Mouse (Mus musculus) stomach, embryonic 16.5 days (tissue): Measurements from ENCODE around the gene Slc30a10. TPM values are rescaled to one million over a fixed set of nuclear protein-coding genes. Genes with fewer than 3 reads are reported as not detected.

ENCODE experiments used
- ATAC-seq: fragments of 200-750 bp; cut with Nextera tagmentation; 2 replicates; pipeline ENCODE4 v1.8.0; 2017; ENCODE audit warnings: moderate number of reproducible peaks, moderate TSS enrichment; ENCODE audit not compliant: insufficient read depth, low FRiP score
- H3K27ac ChIP-seq: fragments of 300-500 bp; sonication (generic); 2 replicates; pipeline ENCODE4 v1.5.1; 2014; ENCODE audit warnings: low read length
- H3K27me3 ChIP-seq: fragments of 300-500 bp; sonication (generic); 2 replicates; pipeline ENCODE4 v1.6.1; 2014; ENCODE audit warnings: low read length, control low read depth, mixed read lengths; ENCODE audit not compliant: control insufficient read depth, insufficient read depth
- H3K36me3 ChIP-seq: fragments of 300-500 bp; sonication (generic); 2 replicates; pipeline ENCODE4 v1.6.1; 2014; ENCODE audit warnings: low read length; ENCODE audit not compliant: control insufficient read depth, insufficient read depth
- H3K4me1 ChIP-seq: fragments of 300-500 bp; sonication (generic); 2 replicates; pipeline ENCODE4 v1.6.1; 2014; ENCODE audit warnings: low read length, control low read depth, mixed read lengths; ENCODE audit not compliant: control insufficient read depth, insufficient read depth
- H3K4me2 ChIP-seq: fragments of 300-500 bp; sonication (generic); 2 replicates; pipeline ENCODE4 v1.6.1; 2014; ENCODE audit warnings: low read depth, low read length, mixed read lengths
- H3K4me3 ChIP-seq: fragments of 300-500 bp; sonication (generic); replicated peaks from 2 replicates; pipeline ENCODE4 v1.5.1; 2014; ENCODE audit warnings: mild to moderate bottlenecking, low read length
- H3K9ac ChIP-seq: fragments of 300-500 bp; sonication (generic); 2 replicates; pipeline ENCODE4 v1.6.1; 2014; ENCODE audit warnings: low read length
- H3K9me3 ChIP-seq: fragments of 300-500 bp; sonication (generic); replicated peaks from 2 replicates; pipeline ENCODE4 v1.6.1; 2016; ENCODE audit warnings: low read length, control low read depth; ENCODE audit not compliant: control insufficient read depth
- WGBS: fragments of 180-500 bp; shearing (Covaris S2); extraction: QIAGEN DNeasy Blood & Tissue Kit; methylation state at CpG from one replicate; pipeline ENCODE4 v1.1.7; 2014; 5-methylcytosine and 5-hydroxymethylcytosine counted together
- polyA plus RNA-seq: library from polyadenylated mRNA; unstranded; fragments of >200 nt; fragmentation: Nextera tagmentation; extraction: Ambion mirVana; gene quantifications from 2 replicates; pipeline ENCODE4 v1.2.1, GENCODE M21; 2015

Slc30a10 gene
- polyA plus RNA-seq, 1 experiment from 2014 or later, result 1.4 TPM

DNA sequence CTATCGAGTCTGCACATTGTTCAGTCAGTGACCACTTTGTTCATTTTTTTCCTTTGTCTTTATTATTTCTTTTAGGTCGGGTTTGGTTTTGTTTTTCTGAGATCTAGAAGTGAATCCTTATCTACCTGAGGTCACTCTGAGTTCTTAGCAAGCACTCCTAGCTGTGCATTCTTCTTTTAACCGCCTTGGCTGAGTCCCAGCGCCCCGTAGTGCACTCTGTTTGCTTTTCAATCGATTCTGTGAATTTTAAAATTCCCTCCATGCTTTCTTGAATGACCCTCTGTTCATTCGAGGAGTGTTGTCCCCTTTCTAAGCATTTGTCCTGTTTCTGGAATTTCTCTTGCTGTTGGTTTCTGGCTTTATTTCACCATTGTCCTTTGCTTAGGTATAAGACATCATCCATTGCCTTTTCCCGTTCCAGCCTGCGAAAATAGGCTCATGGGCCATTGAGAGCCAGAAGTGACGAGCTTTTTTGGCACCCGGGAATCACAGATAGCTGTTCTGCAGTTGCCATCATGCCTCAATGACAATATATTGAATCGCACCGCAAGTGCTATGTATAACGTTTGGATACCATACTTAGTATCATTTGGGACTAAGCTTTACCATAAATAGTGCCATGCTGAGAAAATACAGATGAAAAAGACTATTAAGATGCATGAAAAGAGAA is 42.3 kb downstream of the Slc30a10 start:
- Histone ChIP-seq H3K4me3 (no peak overlapping the region), H3K4me2 (no peak overlapping the region), H3K9me3 (no peaks in the 10 kb centered on the region), H3K36me3 (no peaks in the 10 kb centered on the region), H3K27ac (no peak overlapping the region), H3K27me3 (no peaks in the 10 kb centered on the region), H3K4me1 (no peaks in the 10 kb centered on the region), H3K9ac (no peak overlapping the region)
- no peak for ATAC-seq
- WGBS, result 63% methylated on average over 14 of the region's 14 CpGs

DNA sequence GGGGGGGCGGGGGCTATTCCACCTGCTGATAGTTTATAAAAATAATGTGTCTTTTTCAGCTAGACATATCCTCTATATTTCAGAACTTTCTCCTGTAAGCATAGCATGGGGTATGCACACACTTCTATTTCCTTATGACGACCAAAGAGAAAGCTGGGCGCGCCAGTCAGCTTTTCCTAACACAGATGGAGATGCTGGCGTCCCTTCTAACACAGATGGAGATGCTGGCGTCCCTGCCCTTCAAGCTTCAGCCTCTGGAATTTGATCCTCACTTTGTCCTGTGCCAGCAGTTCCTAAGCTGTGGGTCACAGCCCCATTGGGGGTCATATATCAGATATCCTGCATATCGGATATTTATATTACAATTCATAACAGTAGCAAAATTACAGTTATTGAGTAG is 46.0 kb downstream of the Slc30a10 start:
- Histone ChIP-seq H3K4me3 (no peak overlapping the region), H3K4me2 (no peak overlapping the region), H3K27ac (no peak overlapping the region), H3K4me1 (no peaks in the 10 kb centered on the region), H3K27me3 (no peaks in the 10 kb centered on the region), H3K36me3 (no peaks in the 10 kb centered on the region), H3K9me3 (no peaks in the 10 kb centered on the region), H3K9ac (no peak overlapping the region)
- WGBS, result 66% methylated on average over 7 of the region's 7 CpGs
- ATAC-seq, result no peak

GRCm38 (mm10) chr1:185501801-185502340 is 47.2 kb downstream of the Slc30a10 start:
- Histone ChIP-seq H3K27me3 (no peaks in the 10 kb centered on the region), H3K4me3 (no peak overlapping the region), H3K4me1 (no peaks in the 10 kb centered on the region), H3K36me3 (no peaks in the 10 kb centered on the region), H3K9me3 (no peaks in the 10 kb centered on the region), H3K4me2 (no peak overlapping the region), H3K9ac (no peak overlapping the region), H3K27ac (no peak overlapping the region)
- WGBS, result 36% methylated on average over 10 of the region's 10 CpGs
- no peak for ATAC-seq

DNA sequence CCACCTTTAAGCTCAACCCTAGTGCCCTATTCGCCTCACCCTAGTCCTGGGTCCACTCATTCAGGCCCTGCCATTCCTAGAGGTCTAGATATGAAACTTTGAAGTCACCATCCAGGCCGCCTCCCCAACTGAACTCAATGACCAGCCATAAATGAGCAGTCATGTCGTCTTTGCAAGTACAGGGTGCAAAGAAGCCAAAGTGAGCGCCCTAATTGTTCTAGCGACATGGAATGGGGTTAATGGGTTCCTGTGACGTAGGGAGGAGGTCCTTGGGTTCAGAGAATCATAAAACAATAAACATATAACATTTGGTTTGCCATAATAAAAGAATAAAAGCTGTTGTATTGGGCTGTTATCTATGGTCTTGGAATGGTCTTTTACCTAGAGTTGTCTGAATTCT is 47.9 kb downstream of the Slc30a10 start:
- ATAC-seq, result no peak
- H3K27ac ChIP-seq, result no peak overlapping the region
- no peaks in the 10 kb centered on the region for H3K36me3 ChIP-seq
- no peak overlapping the region for H3K4me3 ChIP-seq
- H3K4me2 ChIP-seq, result no peak overlapping the region
- H3K4me1 ChIP-seq, result no peaks in the 10 kb centered on the region
- no peak overlapping the region for H3K9ac ChIP-seq
- H3K9me3 ChIP-seq, result no peaks in the 10 kb centered on the region
- 58% methylated on average over 6 of the region's 6 CpGs for WGBS
- H3K27me3 ChIP-seq, result no peaks in the 10 kb centered on the region

DNA sequence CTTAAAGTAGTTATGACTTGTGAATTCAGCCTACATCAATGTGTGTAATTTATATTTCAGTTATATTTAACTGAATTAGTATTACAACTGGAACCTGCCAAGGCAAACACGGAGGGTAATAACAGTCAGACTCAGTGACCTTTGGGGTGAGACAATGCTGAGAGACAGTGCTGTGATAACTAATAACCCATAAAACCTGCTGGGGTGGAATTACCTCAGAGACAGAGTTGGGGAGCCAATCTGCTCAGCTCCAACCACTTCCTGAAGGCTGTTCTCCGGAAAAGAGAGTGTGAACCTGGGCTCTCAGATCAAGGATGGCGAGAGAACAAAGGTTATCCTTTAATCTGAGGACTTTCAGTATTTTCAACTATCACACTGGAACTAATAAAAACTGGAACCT is 54.4 kb downstream of the Slc30a10 start:
- H3K4me2 ChIP-seq, result no peak overlapping the region
- H3K4me1 ChIP-seq, result no peaks in the 10 kb centered on the region
- no peaks in the 10 kb centered on the region for H3K27me3 ChIP-seq
- no peak overlapping the region for H3K27ac ChIP-seq
- ATAC-seq, result no peak
- WGBS, result 63% methylated on average over 3 of the region's 3 CpGs
- H3K9me3 ChIP-seq, result no peaks in the 10 kb centered on the region
- no peaks in the 10 kb centered on the region for H3K36me3 ChIP-seq
- H3K4me3 ChIP-seq, result no peak overlapping the region
- no peak overlapping the region for H3K9ac ChIP-seq

DNA sequence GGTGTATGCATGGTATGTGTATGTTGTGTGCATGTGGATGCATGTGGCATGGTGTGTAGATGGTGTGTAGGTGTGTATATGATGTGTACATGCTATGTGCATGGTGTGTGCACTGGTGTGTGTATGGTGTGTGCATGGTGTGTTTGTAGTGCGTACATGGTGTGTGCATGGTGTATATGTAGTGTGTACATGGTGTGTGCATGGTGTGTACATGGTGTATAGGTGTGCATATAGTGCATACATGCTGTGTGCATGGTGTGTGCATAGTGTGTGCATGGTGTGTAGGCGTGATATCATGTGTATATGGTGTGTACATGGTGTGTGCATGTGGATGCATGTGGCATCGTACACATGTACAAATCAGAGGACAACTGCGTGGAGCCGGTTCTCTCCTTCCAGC is 56.7 kb downstream of the Slc30a10 start:
- no peaks in the 10 kb centered on the region for H3K27me3 ChIP-seq
- no peaks in the 10 kb centered on the region for H3K9me3 ChIP-seq
- no peak overlapping the region for H3K4me2 ChIP-seq
- H3K27ac ChIP-seq, result no peak overlapping the region
- no peaks in the 10 kb centered on the region for H3K4me1 ChIP-seq
- WGBS, result 93% methylated on average over 5 of the region's 5 CpGs
- H3K36me3 ChIP-seq, result no peaks in the 10 kb centered on the region
- no peak; the same call in 1 of the 2 replicates for ATAC-seq
- no peak overlapping the region for H3K4me3 ChIP-seq
- no peak overlapping the region for H3K9ac ChIP-seq

DNA sequence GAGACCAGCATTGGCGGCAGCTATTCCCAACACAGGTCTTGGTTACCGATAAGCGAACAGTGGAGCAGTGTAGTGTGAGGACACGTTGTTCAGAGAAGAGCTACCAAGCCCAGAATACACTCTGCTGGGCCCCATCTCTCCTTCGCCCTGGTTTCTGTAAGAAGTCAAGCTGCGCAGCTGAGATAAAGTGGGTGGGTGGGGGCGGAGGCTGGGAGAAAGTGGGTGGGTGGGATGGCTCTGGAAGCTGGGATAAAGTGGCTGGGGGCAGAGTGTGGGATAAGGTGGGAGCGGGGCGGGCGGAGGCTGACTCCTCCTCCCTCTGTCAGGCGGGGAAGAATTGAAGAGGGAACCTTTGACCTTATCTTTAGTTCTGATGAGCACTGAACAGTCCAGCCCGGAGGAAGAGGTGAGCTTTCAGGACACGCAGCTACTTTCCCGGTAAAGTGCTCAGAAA is 60.9 kb downstream of the Slc30a10 start:
- Histone ChIP-seq H3K9ac (no peak overlapping the region), H3K27me3 (no peaks in the 10 kb centered on the region), H3K27ac (no peak overlapping the region), H3K4me1 (no peaks in the 10 kb centered on the region), H3K36me3 (no peaks in the 10 kb centered on the region), H3K4me3 (no peak overlapping the region), H3K9me3 (no peaks in the 10 kb centered on the region), H3K4me2 (no peak overlapping the region)
- ATAC-seq, result peak; percentile 72
- 55% methylated on average over 14 of the region's 14 CpGs for WGBS

- Histone ChIP-seq H3K27ac (no peak overlapping the region), H3K27me3 (no peaks in the 10 kb centered on the region), H3K9me3 (no peaks in the 10 kb centered on the region), H3K4me3 (no peak overlapping the region), H3K36me3 (no peaks in the 10 kb centered on the region), H3K4me1 (no peaks in the 10 kb centered on the region), H3K9ac (no peak overlapping the region), H3K4me2 (no peak overlapping the region)
- no peak for ATAC-seq
- WGBS, result 68% methylated on average over 10 of the region's 10 CpGs
Observed at GRCm38 (mm10) chr1:185516041-185516440, 61.4 kb downstream of the Slc30a10 start.

DNA sequence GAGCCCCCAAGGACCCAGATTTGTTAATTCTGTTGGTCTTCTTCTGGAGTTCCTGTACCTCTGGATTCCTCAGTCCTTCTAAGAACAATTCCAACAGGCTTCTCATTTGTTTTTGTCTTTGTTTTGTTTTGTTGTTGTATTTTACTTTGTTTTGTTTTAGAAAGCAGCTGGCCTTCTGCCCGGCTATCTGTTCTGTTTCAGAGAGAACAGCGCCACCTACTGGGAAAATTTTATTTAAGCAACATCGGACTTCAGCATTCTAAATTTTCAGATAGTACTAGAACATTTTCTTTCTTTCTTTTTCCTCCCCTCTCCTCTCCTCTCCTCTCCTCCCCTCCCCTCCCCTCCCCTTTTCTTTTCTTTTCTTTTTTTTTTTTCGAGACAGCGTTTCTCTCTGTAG is 62.9 kb downstream of the Slc30a10 start:
- H3K9me3 ChIP-seq, result no peaks in the 10 kb centered on the region
- H3K4me2 ChIP-seq, result no peak overlapping the region
- no peak overlapping the region for H3K4me3 ChIP-seq
- no peaks in the 10 kb centered on the region for H3K27me3 ChIP-seq
- no peak for ATAC-seq
- H3K4me1 ChIP-seq, result no peaks in the 10 kb centered on the region
- no peak overlapping the region for H3K27ac ChIP-seq
- H3K9ac ChIP-seq, result no peak overlapping the region
- no peaks in the 10 kb centered on the region for H3K36me3 ChIP-seq
- 4% methylated on average over 3 of the region's 5 CpGs for whole genome bisulfite sequencing
